ENCODE assay signal across 25 mouse cellular contexts in genomic region chr17:67636304-67636703, GRCm38 (mm10). TPM values are rescaled to one million over a fixed set of nuclear protein-coding genes. Genes with fewer than 3 reads are reported as not detected.
A peak's percentile ranks its signal among the peaks of the same experiment; 100 is the strongest.
DNase-seq lines count a peak whose midpoint lies in the region; TF ChIP-seq lines count a peak whose summit lies in the region.
"Had no signal": no experiment of that assay in that cellular context is flagged by ENCODE, and none has a peak within 500 bp of the region (broad histone marks: within the 10 kb centered on the region; RNA-seq: fewer than 3 reads in every experiment).

No protein-coding gene starts in this region.

- 0 out of 2 replicates have a peak, but pooled peaks cover 2% of the 10 kb centered on the region for H3K4me1 ChIP-seq in E14TG2a.4 (replicated peaks; ENCODE audit: low read depth, low read length)
- H3K4me1 ChIP-seq: hindbrain, embryonic 13.5 days; midbrain, embryonic 15.5 days; neural tube, embryonic 13.5 days had no signal

- H3K4me3 ChIP-seq in gastrocnemius, adult 2 months = peak overlapping the region; percentile 62; the same call in 1 of the 2 replicates
- no peak overlapping the region for H3K4me3 ChIP-seq in layer of hippocampus, adult 2 months
- H3K4me3 ChIP-seq in E14TG2a.4 (replicated peaks; ENCODE audit: low read length) = no peak overlapping the region
- H3K4me3 ChIP-seq: hindbrain, embryonic 13.5 days; midbrain, embryonic 15.5 days; myocyte; neural tube, embryonic 13.5 days had no signal

- no peaks in the 10 kb centered on the region for H3K36me3 ChIP-seq in E14TG2a.4 (ENCODE audit: insufficient read depth, low read length)
- H3K36me3 ChIP-seq: hindbrain, embryonic 13.5 days; midbrain, embryonic 15.5 days; neural tube, embryonic 13.5 days had no signal

- peak; percentile 26; the same call in 1 of the 2 replicates for TF ChIP-seq CTCF in gastrocnemius, adult 2 months (IDR thresholded peaks at IDR 0.05)
- peak; percentile 44 for TF ChIP-seq CTCF in layer of hippocampus, adult 2 months (conservative IDR thresholded peaks at IDR 0.05)
- 0 out of 2 replicates have a peak, but pooled peaks have one; percentile 6 for TF ChIP-seq CTCF in E14TG2a.4 (conservative IDR thresholded peaks at IDR 0.05; ENCODE audit: low read length)

- H3K9me3 ChIP-seq in E14TG2a.4 (ENCODE audit: low read length) = no peaks in the 10 kb centered on the region
- H3K9me3 ChIP-seq: hindbrain, embryonic 13.5 days; midbrain, embryonic 15.5 days; neural tube, embryonic 13.5 days had no signal

- DNase-seq in gastrocnemius, adult 2 months = no peak
- no peak for DNase-seq in gastrocnemius, adult 18-20 months (ENCODE audit: low spot score)
- DNase-seq in layer of hippocampus, adult 2 months (ENCODE audit: low spot score in 2 of 2) = no peak
- DNase-seq in layer of hippocampus, postnatal 36 days = no peak
- DNase-seq in ZHBTc4 (ENCODE audit: low read depth, low spot score) = peak; percentile 47
- no peak for DNase-seq in kidney, postnatal 36 days
- no peak for DNase-seq in adrenal gland, adult (ENCODE audit: inconsistent age in 2 of 2, low spot score in 1 of 2)
- DNase-seq: adrenal gland, postnatal 36 days; cerebellum, adult 11 months; cerebellum, postnatal 10 days; gastrocnemius, postnatal 14 days; heart, postnatal 36 days; lung, postnatal 10 days; retina, postnatal 1 day; thymus, postnatal 25 days had no signal

- peak overlapping the region; percentile 40; the same call in 1 of the 2 replicates for H3K27ac ChIP-seq in gastrocnemius, adult 2 months
- H3K27ac ChIP-seq in layer of hippocampus, adult 2 months = no peak overlapping the region
- H3K27ac ChIP-seq: hindbrain, embryonic 13.5 days; midbrain, embryonic 15.5 days; neural tube, embryonic 13.5 days had no signal

- intact Hi-C loops in gastrocnemius, adult 2 months (cut with DNase I) = no loop called here

- peaks cover 12% of the 10 kb centered on the region; the same call in 1 of the 2 replicates for H3K27me3 ChIP-seq in E14TG2a.4 (ENCODE audit: insufficient read depth, low read length)
- H3K27me3 ChIP-seq: midbrain, embryonic 15.5 days; neural tube, embryonic 13.5 days had no signal

RNA-seq across cellular contexts. Expression of gene Lrrc30, which starts 3.8 kb away (rescaled TPM):
- total RNA-seq in gastrocnemius, adult 2 months (2021) = 100 to 1,000 TPM; 136 to 171 TPM
- total RNA-seq in gastrocnemius, adult 18-20 months (2021) = 100 to 1,000 TPM; 114 to 164 TPM
- not detected for total RNA-seq in layer of hippocampus, adult 2 months (2021)
- not detected for total RNA-seq in layer of hippocampus, postnatal 36 days (2021)
- total RNA-seq: layer of hippocampus, postnatal 10 days; left cerebral cortex, postnatal 10 days; liver, adult 2 months; megakaryocyte, adult 5-6 weeks; MEL had no signal

Comparison
In these comparisons a context has a peak if more than half of its experiments do, and no peak if none do; other contexts are left out.
1. RNA of gene Lrrc30, which starts 3.8 kb away (total RNA-seq): 136 to 171 TPM in gastrocnemius, adult 2 months and 114 to 164 TPM in gastrocnemius, adult 18-20 months; not detected in layer of hippocampus, adult 2 months and not detected in layer of hippocampus, postnatal 36 days; every median in the first group is over 100 times any median in the second.
2. Peak in every context shown above with its lines, with median percentiles within 50 percentile points of each other: CTCF ChIP-seq.